Mouse (Mus musculus): ENCODE measurements at regions not wholly inside any gene's neighbourhood (a gene's known extent, or its start where the extent isn't known, plus 50 kb on each side); places are given as distances from the start of the nearest gene placed in this dataset.

- DNase-seq (ENCODE audit: low spot score in 2 of 2): no peak
These were observed 126.2 kb upstream of the Nectin1 start for GRCm38 (mm10) chr9:43617632-43618031.

- no peak for DNase-seq (ENCODE audit: low spot score in 2 of 2)
These were observed 116.2 kb upstream of the Nectin1 start for GRCm38 (mm10) chr9:43627558-43627957.

GRCm38 (mm10) chr9:43628786-43629185 is 115.0 kb upstream of the Nectin1 start:
- no peak for DNase-seq (ENCODE audit: low spot score in 2 of 2)

- DNase-seq (ENCODE audit: low spot score in 2 of 2): no peak
These were observed 107.3 kb upstream of the Nectin1 start for GRCm38 (mm10) chr9:43636372-43636965.

GRCm38 (mm10) chr9:43658186-43658585 is 85.6 kb upstream of the Nectin1 start:
- no peak for DNase-seq (ENCODE audit: low spot score in 2 of 2)

GRCm38 (mm10) chr9:43659237-43659636 is 84.5 kb upstream of the Nectin1 start:
- no peak for DNase-seq (ENCODE audit: low spot score in 2 of 2)

- DNase-seq (ENCODE audit: low spot score in 2 of 2): no peak
These were observed 83.6 kb upstream of the Nectin1 start for GRCm38 (mm10) chr9:43660151-43660550.

- no peak for DNase-seq (ENCODE audit: low spot score in 2 of 2)
These were observed 82.8 kb upstream of the Nectin1 start for GRCm38 (mm10) chr9:43660896-43661563.

GRCm38 (mm10) chr9:43661646-43662045 is 82.1 kb upstream of the Nectin1 start:
- no peak for DNase-seq (ENCODE audit: low spot score in 2 of 2)

- no peak for DNase-seq (ENCODE audit: low spot score in 2 of 2)
These were observed 76.4 kb upstream of the Nectin1 start for GRCm38 (mm10) chr9:43667386-43667785.

- DNase-seq (ENCODE audit: low spot score in 2 of 2): no peak
These were observed 75.8 kb upstream of the Nectin1 start for GRCm38 (mm10) chr9:43667974-43668373.

GRCm38 (mm10) chr9:43668731-43669130 is 75.1 kb upstream of the Nectin1 start:
- no peak for DNase-seq (ENCODE audit: low spot score in 2 of 2)

- no peak for DNase-seq (ENCODE audit: low spot score in 2 of 2)
These were observed 73.2 kb upstream of the Nectin1 start for GRCm38 (mm10) chr9:43670563-43670962.

- DNase-seq (ENCODE audit: low spot score in 2 of 2): no peak
These were observed 70.6 kb upstream of the Nectin1 start for GRCm38 (mm10) chr9:43673171-43673680.

GRCm38 (mm10) chr9:43674321-43674720 is 69.5 kb upstream of the Nectin1 start:
- DNase-seq (ENCODE audit: low spot score in 2 of 2): no peak

- no peak for DNase-seq (ENCODE audit: low spot score in 2 of 2)
These were observed 67.8 kb upstream of the Nectin1 start for GRCm38 (mm10) chr9:43676011-43676410.

GRCm38 (mm10) chr9:43679331-43679730 is 64.5 kb upstream of the Nectin1 start:
- no peak for DNase-seq (ENCODE audit: low spot score in 2 of 2)

GRCm38 (mm10) chr9:43681317-43681716 is 62.5 kb upstream of the Nectin1 start:
- no peak for DNase-seq (ENCODE audit: low spot score in 2 of 2)

GRCm38 (mm10) chr9:43682102-43682501 is 61.7 kb upstream of the Nectin1 start:
- no peak for DNase-seq (ENCODE audit: low spot score in 2 of 2)

- no peak for DNase-seq (ENCODE audit: low spot score in 2 of 2)
These were observed 59.2 kb upstream of the Nectin1 start for GRCm38 (mm10) chr9:43684596-43684995.

GRCm38 (mm10) chr9:43692015-43692414 is 51.8 kb upstream of the Nectin1 start:
- no peak for DNase-seq (ENCODE audit: low spot score in 2 of 2)

- no peak for DNase-seq (ENCODE audit: low spot score in 2 of 2)
These were observed 51.2 kb upstream of the Nectin1 start for GRCm38 (mm10) chr9:43692538-43692937.
